Mouse (Mus musculus): ENCODE data around the gene Gm19426. TPM values are rescaled to one million over a fixed set of nuclear protein-coding genes. Genes with fewer than 3 reads are reported as not detected.
A peak's percentile ranks its signal among the peaks of the same experiment; 100 is the strongest.

The Gm19426 gene
- polyA plus RNA-seq (2016; fragmentation: Nextera tagmentation; extraction: Ambion mirVana) = 9.4 and 10.2 TPM in 2 replicates

DNA sequence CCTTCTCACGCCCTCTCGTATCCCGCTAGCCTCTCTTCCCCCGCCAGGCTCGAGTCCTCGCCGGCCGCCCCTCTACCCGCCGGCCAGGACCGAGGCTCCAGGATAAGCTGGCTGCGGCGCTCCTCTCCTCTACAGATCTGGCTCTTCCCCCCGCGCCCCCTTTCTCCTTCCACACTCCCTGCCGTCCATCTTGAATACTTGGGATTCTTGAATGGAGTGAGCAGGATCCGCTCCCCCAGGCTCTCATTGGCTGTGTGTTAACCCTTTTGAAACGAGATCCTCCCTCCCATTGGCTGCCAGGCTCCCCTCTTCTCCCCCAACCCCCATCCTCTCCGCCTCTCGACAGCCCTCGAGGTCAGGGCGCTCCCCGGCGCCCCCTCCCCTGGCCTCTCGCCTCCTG lies at the start of gene Gm19426:
TSS of gene Gm19426 (minus strand) at position 95 of the 400 bp plus-strand sequence.
- peak within 1 kb of the TSS; percentile 91 for H3K4me2 ChIP-seq
- H3K27me3 ChIP-seq = no peaks in the 10 kb centered on the region
- peak within 1 kb of the TSS; percentile 98 for H3K9ac ChIP-seq
- no peaks in the 10 kb centered on the region for H3K9me3 ChIP-seq
- H3K27ac ChIP-seq = peak within 1 kb of the TSS; percentile 99
- peak within 1 kb of the TSS; percentile 88 for H3K4me3 ChIP-seq (replicated peaks)
- WGBS = under 1% methylated on average over 25 of the region's 25 CpGs
- ATAC-seq (ENCODE audit: low FRiP score) = peak; percentile 87
- H3K4me1 ChIP-seq = peaks cover 45% of the 10 kb centered on the region
- H3K36me3 ChIP-seq (replicated peaks) = peaks cover 11% of the 10 kb centered on the region

DNA sequence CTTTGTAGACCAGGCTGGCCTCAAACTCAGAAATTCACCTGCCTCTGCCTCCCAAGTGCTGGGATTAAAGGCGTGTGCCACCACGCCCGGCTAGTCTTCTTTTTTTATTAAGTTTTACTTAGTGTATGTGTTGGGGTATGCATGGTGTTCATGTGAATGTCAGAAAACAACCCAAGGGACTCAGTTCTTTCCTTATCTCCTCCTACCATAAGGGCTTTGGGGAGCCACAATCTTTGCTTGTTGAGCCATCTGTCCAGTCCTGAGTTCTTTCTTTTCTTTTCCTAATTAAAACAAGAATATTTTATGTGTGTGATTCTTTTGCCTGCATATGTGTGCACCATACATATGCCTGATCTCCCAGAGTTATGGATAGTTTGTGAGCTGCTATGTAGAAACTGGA lies 49.7 kb upstream of the Gm19426 start:
- Histone ChIP-seq H3K9me3 (0 out of 2 replicates have a peak, but pooled peaks cover 12% of the 10 kb centered on the region), H3K4me1 (0 out of 2 replicates have a peak, but pooled peaks cover 4% of the 10 kb centered on the region), H3K9ac (no peak overlapping the region), H3K27me3 (0 out of 2 replicates have a peak, but pooled peaks cover 4% of the 10 kb centered on the region), H3K36me3 (replicated peaks) (no peaks in the 10 kb centered on the region), H3K4me3 (replicated peaks) (no peak overlapping the region), H3K27ac (no peak overlapping the region), H3K4me2 (no peak overlapping the region)
- ATAC-seq (ENCODE audit: low FRiP score) = no peak
- WGBS = 87% methylated on average over 3 of the region's 3 CpGs

DNA sequence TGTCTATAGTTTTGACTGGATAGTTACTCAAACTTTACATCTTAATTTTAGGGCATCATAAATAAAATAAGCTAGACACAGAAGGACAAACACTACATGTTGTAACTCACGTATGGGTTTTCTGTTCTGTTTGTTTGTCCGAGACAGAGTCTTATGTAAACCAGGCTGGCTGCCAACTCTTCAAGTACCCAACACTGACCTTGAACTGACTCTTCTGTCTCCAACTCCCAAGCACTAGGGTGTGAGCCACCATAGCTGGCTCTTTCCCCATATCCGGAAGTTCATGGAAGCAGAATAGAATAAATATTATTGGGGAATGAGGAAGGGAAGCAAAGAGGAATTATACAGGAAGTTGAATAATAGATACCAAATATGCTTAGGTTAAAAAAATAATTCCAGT lies 49.1 kb upstream of the Gm19426 start:
- no peak overlapping the region for H3K4me2 ChIP-seq
- H3K27me3 ChIP-seq = 0 out of 2 replicates have a peak, but pooled peaks cover 4% of the 10 kb centered on the region
- H3K4me1 ChIP-seq = no peaks in the 10 kb centered on the region
- WGBS = 90% methylated on average over 3 of the region's 3 CpGs
- no peak overlapping the region for H3K9ac ChIP-seq
- 0 out of 2 replicates have a peak, but pooled peaks cover 12% of the 10 kb centered on the region for H3K9me3 ChIP-seq
- H3K27ac ChIP-seq = no peak overlapping the region
- H3K36me3 ChIP-seq (replicated peaks) = no peaks in the 10 kb centered on the region
- ATAC-seq (ENCODE audit: low FRiP score) = no peak
- H3K4me3 ChIP-seq (replicated peaks) = no peak overlapping the region

DNA sequence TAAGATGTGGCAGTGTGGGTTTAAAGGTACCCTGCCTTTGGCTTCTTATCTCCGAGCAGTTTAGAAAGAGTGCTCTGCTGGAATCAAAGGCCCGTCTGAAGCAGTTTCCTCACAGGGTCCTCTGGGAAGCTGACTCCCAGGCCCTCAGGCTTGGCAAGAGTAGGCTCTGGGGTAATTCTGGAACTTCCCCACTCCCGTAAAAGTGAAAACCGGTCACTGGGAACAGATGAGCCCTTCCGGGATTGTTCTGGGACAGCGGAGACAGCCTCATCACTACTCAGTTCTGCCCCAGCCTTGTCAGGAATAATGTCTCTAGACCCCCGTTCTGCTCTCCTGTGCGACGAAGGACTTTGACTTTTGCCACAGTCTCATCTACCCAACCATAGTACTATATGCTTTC lies 47.0 kb upstream of the Gm19426 start:
- ATAC-seq (ENCODE audit: low FRiP score) = no peak
- Histone ChIP-seq H3K4me1 (no peaks in the 10 kb centered on the region), H3K4me2 (no peak overlapping the region), H3K27ac (no peak overlapping the region), H3K36me3 (replicated peaks) (no peaks in the 10 kb centered on the region), H3K4me3 (replicated peaks) (no peak overlapping the region), H3K9me3 (0 out of 2 replicates have a peak, but pooled peaks cover 8% of the 10 kb centered on the region), H3K9ac (no peak overlapping the region), H3K27me3 (0 out of 2 replicates have a peak, but pooled peaks cover 4% of the 10 kb centered on the region)
- 57% methylated on average over 9 of the region's 9 CpGs for whole genome bisulfite sequencing

DNA sequence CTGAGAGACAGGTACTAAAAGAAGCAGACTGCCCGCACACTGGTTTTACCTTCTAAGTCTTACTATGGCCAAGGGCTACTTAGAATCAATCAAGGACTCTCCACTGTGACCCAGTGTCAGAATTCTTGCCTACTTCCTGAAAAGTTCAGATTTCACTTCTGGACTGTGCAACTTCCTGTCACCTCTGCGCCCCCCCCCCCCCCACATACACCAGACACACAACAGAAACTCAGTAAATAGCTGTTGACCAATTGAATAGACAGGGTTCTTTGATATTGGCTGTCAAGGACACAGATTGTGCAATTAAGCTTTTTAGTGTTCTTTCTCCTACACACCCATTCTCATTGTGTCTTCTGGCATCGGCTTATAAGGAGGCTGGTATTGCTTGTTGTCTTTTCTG lies 44.9 kb upstream of the Gm19426 start:
- ATAC-seq (ENCODE audit: low FRiP score) = no peak
- 93% methylated on average over 3 of the region's 3 CpGs for WGBS
- no peaks in the 10 kb centered on the region for H3K4me1 ChIP-seq
- no peak overlapping the region for H3K4me2 ChIP-seq
- H3K9ac ChIP-seq = no peak overlapping the region
- H3K9me3 ChIP-seq = no peaks in the 10 kb centered on the region
- 0 out of 2 replicates have a peak, but pooled peaks cover 4% of the 10 kb centered on the region for H3K27me3 ChIP-seq
- no peaks in the 10 kb centered on the region for H3K36me3 ChIP-seq (replicated peaks)
- H3K27ac ChIP-seq = no peak overlapping the region
- no peak overlapping the region for H3K4me3 ChIP-seq (replicated peaks)

DNA sequence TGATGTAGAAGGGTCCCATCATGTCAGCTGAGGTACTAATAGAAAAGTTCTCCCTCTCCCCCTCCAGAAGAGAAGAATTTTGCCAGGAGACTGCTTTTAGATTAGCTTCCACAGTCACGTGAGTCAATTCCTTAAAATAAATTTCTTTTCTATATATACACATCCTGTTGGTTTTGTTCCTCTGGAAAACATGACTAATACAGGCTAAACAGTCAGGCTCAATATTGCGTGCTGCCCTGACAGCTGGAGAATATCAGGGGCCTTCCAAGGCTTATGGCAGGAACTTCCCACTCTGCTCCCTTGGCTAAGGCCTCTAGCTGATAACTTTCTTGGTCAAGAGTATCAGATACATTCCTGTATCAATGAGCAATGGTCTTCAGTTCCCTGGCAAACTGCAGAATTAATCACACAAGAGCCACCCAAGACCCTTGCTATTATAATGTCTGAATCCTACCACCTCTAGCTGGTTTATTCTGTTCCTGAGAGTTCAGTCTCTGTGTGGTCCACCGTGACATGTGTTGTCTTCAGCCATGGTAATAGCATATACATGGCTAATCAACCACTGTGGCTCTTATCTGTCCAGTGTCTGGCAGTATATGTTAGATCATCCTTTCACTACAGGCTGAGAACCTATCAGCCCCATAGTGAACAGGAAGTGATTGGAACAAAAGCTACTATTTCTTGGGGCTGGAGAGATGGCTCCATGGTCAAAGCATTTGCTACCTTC lies 40.5 kb upstream of the Gm19426 start:
- ATAC-seq (ENCODE audit: low FRiP score) = no peak
- H3K27ac ChIP-seq = no peak overlapping the region
- H3K9me3 ChIP-seq = no peaks in the 10 kb centered on the region
- H3K4me1 ChIP-seq = no peaks in the 10 kb centered on the region
- H3K4me2 ChIP-seq = no peak overlapping the region
- H3K4me3 ChIP-seq (replicated peaks) = no peak overlapping the region
- no peaks in the 10 kb centered on the region for H3K27me3 ChIP-seq
- no peaks in the 10 kb centered on the region for H3K36me3 ChIP-seq (replicated peaks)
- no peak overlapping the region for H3K9ac ChIP-seq
- 88% methylated on average over 3 of the region's 3 CpGs for WGBS

DNA sequence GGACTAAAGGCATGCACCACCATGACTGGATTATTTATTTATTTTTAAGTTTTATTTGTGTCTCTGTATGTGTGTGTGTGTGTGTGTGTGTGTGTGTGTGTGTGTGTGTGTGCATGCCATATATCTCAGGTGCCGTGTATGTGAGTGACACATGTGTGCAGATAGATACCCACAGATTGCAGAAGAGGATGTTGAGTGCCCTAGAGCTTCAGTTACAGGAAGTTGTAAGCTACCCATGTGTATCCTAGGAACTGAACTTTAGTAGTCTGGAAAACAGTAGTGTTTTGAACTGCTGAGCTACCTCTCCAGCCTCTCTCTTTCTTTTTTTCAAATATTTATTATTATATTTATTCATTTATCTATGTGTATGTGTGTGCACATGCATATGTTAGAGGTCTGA lies 39.9 kb upstream of the Gm19426 start:
- H3K27me3 ChIP-seq = no peaks in the 10 kb centered on the region
- H3K9me3 ChIP-seq = no peaks in the 10 kb centered on the region
- no peak overlapping the region for H3K4me2 ChIP-seq
- H3K36me3 ChIP-seq (replicated peaks) = no peaks in the 10 kb centered on the region
- H3K27ac ChIP-seq = no peak overlapping the region
- 100% methylated on average over 1 of the region's 1 CpGs for WGBS
- H3K9ac ChIP-seq = no peak overlapping the region
- ATAC-seq (ENCODE audit: low FRiP score) = no peak
- no peak overlapping the region for H3K4me3 ChIP-seq (replicated peaks)
- H3K4me1 ChIP-seq = no peaks in the 10 kb centered on the region

DNA sequence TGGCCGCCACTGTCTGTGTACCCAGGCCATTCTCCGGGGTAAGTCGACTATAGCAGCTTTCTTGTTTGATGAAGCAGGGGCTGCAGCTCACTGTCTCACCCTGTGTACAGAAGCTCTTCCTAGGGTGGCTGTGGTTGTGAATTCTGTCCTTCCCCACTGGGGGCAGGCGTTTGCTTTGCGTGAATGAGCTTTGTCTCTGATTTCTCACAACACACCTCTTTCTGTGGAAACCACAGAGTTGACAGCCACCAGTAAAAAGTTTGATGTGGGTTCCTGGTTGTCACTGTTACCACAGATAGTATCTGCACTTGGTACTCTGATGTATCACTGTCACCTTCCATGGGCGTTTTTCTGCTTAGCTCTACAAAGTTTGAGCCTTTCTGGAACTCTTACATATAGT lies 35.8 kb upstream of the Gm19426 start:
- Histone ChIP-seq H3K9ac (no peak overlapping the region), H3K4me1 (peaks cover 13% of the 10 kb centered on the region), H3K9me3 (no peaks in the 10 kb centered on the region), H3K4me2 (no peak overlapping the region), H3K27me3 (no peaks in the 10 kb centered on the region), H3K4me3 (replicated peaks) (no peak overlapping the region), H3K27ac (no peak overlapping the region), H3K36me3 (replicated peaks) (no peaks in the 10 kb centered on the region)
- ATAC-seq (ENCODE audit: low FRiP score) = no peak
- 61% methylated on average over 6 of the region's 6 CpGs for WGBS

DNA sequence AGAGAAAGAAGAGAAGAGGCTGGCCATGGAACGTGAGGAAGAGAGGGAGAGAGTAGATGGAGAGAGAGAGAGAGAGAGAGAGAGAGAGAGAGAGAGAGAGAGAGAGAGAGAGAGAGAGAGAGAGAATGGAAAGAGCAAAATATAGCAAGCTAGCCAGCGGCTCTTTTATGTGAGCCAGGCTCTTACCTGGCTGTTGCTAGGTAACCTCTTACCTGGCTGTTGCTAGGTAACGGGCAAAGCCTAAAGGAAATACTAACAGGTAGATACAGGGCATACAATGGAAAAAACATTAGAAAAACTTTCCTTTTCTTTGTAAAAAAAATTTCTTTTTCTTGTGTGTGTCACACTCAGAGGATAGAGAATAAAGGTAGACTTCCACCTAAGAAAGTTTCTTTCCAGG lies 34.3 kb upstream of the Gm19426 start:
- Histone ChIP-seq H3K9me3 (no peaks in the 10 kb centered on the region), H3K4me2 (no peak overlapping the region), H3K36me3 (replicated peaks) (no peaks in the 10 kb centered on the region), H3K4me1 (peaks cover 19% of the 10 kb centered on the region), H3K4me3 (replicated peaks) (no peak overlapping the region), H3K9ac (no peak overlapping the region), H3K27ac (no peak overlapping the region), H3K27me3 (no peaks in the 10 kb centered on the region)
- no peak for ATAC-seq (ENCODE audit: low FRiP score)
- 53% methylated on average over 3 of the region's 3 CpGs for WGBS

DNA sequence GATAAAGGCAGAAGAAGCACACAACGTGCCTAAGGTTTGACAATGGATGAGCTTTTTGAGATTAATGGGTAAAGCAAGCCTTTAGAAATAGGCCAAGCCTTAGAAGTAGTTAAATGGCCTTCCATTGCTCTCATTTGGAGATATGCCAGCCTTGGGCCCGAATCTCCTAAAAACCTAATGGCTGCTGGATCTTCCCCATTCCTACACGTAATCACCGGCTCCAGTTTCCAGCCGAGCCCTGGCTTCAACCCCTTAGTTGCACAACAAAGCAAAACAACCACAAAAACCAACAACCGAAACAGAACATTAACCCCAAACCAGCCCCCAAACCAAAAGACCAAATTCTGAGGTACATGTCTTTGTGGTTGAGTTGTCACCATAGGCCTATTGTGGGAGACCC lies 32.2 kb upstream of the Gm19426 start:
- H3K36me3 ChIP-seq (replicated peaks) = no peaks in the 10 kb centered on the region
- 79% methylated on average over 6 of the region's 6 CpGs for WGBS
- no peak for ATAC-seq (ENCODE audit: low FRiP score)

DNA sequence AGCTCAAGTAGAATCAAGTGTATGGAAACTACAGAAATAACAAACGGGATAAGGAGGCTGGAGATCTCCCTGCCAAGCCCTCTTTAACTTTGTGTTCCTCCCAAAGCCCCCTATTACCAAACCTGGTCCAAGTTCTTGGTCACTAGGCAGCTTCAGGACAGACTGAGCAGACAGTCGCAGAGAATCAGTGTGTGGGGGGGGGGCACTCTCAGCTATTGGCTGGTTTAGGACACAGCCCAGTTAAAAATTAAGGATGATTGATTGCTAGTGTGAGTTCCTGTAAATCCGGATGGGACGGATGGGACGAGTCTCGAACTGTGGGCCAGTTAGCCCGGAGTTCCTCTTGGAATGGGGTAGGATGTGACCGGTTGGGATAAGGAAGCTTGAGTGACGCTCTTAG lies 31.8 kb upstream of the Gm19426 start, which contains the start of gene Serping1:
TSS of gene Serping1 (minus strand) at position 204 of the 400 bp plus-strand sequence.
- ATAC-seq (ENCODE audit: low FRiP score) = no peak
- WGBS = 67% methylated on average over 9 of the region's 9 CpGs
- H3K9ac ChIP-seq = peak within 1 kb of the TSS; percentile 55

More for the DNA sequence above, 32.2 kb upstream of the Gm19426 start:
- Histone ChIP-seq H3K4me1 (peaks cover 19% of the 10 kb centered on the region), H3K27me3 (no peaks in the 10 kb centered on the region), H3K27ac (peak overlapping the region; percentile 85), H3K4me2 (no peak overlapping the region), H3K9me3 (no peaks in the 10 kb centered on the region), H3K9ac (no peak overlapping the region), H3K4me3 (replicated peaks) (no peak overlapping the region)

DNA sequence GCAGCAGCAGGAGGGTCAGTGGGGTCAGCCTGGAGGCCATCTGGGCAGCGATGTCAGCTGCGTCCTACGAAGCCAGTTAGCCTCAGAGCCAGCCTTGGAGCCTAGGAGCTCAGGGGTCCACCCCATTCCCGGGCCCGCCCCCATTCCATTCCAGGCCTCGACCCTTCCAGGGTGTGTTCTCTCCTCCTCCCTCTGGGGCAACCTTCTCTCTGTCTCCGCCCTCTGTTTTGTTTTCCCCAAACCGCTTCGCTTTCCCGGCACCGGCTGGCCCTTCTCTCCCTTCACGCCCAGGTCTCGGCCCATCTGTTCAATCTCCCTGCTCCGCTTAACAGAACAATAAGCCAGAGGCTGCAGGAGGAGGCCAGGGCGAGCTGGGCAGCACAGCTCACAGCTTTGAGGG lies 31.3 kb upstream of the Gm19426 start:
- peak overlapping the region; percentile 85 for H3K27ac ChIP-seq
- H3K4me2 ChIP-seq = peak overlapping the region; percentile 55
- peaks cover 19% of the 10 kb centered on the region for H3K4me1 ChIP-seq
- H3K36me3 ChIP-seq (replicated peaks) = no peaks in the 10 kb centered on the region
- WGBS = under 1% methylated on average over 15 of the region's 15 CpGs
- H3K9ac ChIP-seq = peak overlapping the region; percentile 55
- H3K9me3 ChIP-seq = no peaks in the 10 kb centered on the region
- peak overlapping the region; percentile 27 for H3K4me3 ChIP-seq (replicated peaks)
- ATAC-seq (ENCODE audit: low FRiP score) = peak; percentile 90
- no peaks in the 10 kb centered on the region for H3K27me3 ChIP-seq

More for the DNA sequence above, 31.8 kb upstream of the Gm19426 start, which contains the start of gene Serping1:
- Histone ChIP-seq H3K27me3 (no peaks in the 10 kb centered on the region), H3K9me3 (no peaks in the 10 kb centered on the region), H3K4me3 (replicated peaks) (peak within 1 kb of the TSS; percentile 27), H3K27ac (peak within 1 kb of the TSS; percentile 85), H3K4me2 (peak within 1 kb of the TSS; percentile 55), H3K4me1 (peaks cover 19% of the 10 kb centered on the region), H3K36me3 (replicated peaks) (no peaks in the 10 kb centered on the region)

DNA sequence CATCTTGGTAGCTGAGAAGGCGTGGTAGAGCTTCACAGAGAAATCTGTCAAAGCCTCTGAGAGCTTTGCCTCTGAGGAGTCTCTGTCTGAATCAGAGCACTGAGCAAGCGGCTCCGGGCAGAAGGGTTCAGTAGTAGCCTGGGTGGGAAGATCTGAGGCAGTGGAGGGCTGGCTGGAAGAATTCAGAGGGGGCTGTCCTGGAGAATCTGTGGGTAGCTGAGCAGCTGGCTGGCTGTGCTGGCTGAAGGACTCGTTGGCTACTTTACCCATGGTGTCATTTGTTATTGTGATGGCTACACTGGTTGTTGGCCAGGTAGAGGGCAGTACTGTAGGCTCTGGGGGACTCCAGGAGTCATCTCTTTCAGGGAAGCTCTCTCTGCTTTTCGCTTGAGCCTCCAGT lies 29.7 kb upstream of the Gm19426 start:
- Histone ChIP-seq H3K4me2 (no peak overlapping the region), H3K4me1 (peaks cover 19% of the 10 kb centered on the region), H3K4me3 (replicated peaks) (no peak overlapping the region), H3K9ac (no peak overlapping the region), H3K9me3 (no peaks in the 10 kb centered on the region), H3K36me3 (replicated peaks) (no peaks in the 10 kb centered on the region), H3K27ac (no peak overlapping the region), H3K27me3 (no peaks in the 10 kb centered on the region)
- no peak for ATAC-seq (ENCODE audit: low FRiP score)
- 85% methylated on average over 5 of the region's 5 CpGs for WGBS

All from forebrain, embryonic 12.5 days (tissue).